Mouse (Mus musculus) erythroblast, embryonic 14.5 days (primary cell): ENCODE measurements around the gene Cldn3.

ENCODE experiments used
- GATA1 ChIP-seq: IDR thresholded peaks from 2 replicates; pipeline ENCODE4 v1.6.1; 2012; ENCODE audit warnings: low read length, inconsistent platforms, mixed read lengths
- TAL1 ChIP-seq: IDR thresholded peaks from 3 replicates; pipeline ENCODE4 v1.6.1; 2012; ENCODE audit warnings: low read length, inconsistent platforms, mixed read lengths

GRCm38 (mm10) chr5:134955491-134955890 lies 30.5 kb upstream of the Cldn3 start:
- TF ChIP-seq GATA1 (no peak), TAL1 (no peak)
